Mouse (Mus musculus) brown adipose tissue, adult 24 weeks (tissue): Measurements from ENCODE around the gene Ttc7b. TPM values are rescaled to one million over a fixed set of nuclear protein-coding genes. Genes with fewer than 3 reads are reported as not detected.

Experiments used
- H3K27ac ChIP-seq: fragments of 200-500 bp; replicated peaks from 2 replicates; pipeline ENCODE4 v1.5.1; 2012; ENCODE audit warnings: low read depth, mild to moderate bottlenecking, low read length
- H3K4me1 ChIP-seq: fragments of 200-500 bp; 2 replicates; pipeline ENCODE4 v1.6.1; 2012; ENCODE audit warnings: low read length, mixed read lengths; ENCODE audit not compliant: control insufficient read depth, insufficient read depth, insufficient read length
- H3K4me3 ChIP-seq: fragments of 200-500 bp; 2 replicates; pipeline ENCODE4 v1.5.1; 2012; ENCODE audit warnings: low read depth, mild to moderate bottlenecking, low read length, moderate library complexity; ENCODE audit not compliant: insufficient read depth
- polyA plus RNA-seq: library from polyadenylated mRNA; stranded (reverse); fragments of >200 nt; gene quantifications from 2 replicates; pipeline ENCODE4 v1.2.4, GENCODE M21; 2012; ENCODE audit not compliant: missing spikeins, insufficient read depth, insufficient read length

Gene Ttc7b
- polyA plus RNA-seq, 1 experiment = 37.7 TPM

DNA sequence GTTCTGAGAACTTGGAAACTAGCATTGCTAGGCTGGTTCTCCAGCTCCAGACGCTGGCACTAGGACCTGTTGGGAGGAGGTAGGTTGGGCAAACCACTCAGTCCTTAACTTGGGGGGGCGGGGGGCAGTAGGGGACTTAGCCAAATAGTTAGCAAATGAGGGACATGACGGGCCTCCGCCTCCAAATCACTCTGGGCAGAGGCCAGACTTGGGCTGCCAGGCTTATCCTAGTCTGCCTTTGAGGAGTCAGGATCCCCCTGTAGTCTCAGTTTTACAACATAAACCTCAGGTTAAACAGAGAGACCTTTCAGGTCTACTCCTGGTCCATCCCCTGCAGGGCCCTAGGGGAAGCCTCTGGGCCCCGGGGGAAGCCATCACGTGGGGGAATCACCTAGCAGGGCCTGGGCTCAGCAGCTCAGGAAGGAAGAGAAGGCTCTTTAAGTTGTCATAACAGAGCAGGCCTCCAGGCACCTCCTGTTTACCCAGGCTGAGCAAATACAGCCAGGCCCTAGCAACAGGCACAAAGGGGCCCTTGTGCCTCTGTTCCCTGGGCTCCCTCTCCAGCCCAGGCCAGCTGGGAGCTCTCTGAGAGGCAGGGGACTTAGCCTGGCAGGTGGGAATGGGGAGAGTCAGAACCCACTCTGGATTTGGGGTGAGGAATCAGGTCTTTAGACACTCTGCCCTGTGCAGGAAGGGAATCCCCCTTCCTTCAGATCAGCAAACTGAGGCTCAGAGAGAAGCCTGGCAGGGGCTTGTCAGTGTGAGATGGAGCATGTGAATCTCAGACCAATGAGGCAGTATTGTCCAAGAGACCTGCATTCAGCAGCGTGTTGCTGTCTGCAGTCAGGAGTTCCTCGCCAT, 238.4 kb downstream of the Ttc7b start:
- peaks cover 42% of the 10 kb centered on the region for H3K4me1 ChIP-seq
- H3K4me3 ChIP-seq = no peak overlapping the region
- H3K27ac ChIP-seq = peak overlapping the region; percentile 59

GRCm38 (mm10) chr12:100280972-100281794, 239.4 kb downstream of the Ttc7b start:
- Histone ChIP-seq H3K4me1 (peaks cover 48% of the 10 kb centered on the region), H3K27ac (no peak overlapping the region), H3K4me3 (no peak overlapping the region)

- Histone ChIP-seq H3K4me3 (no peak overlapping the region), H3K27ac (no peak overlapping the region), H3K4me1 (peaks cover 51% of the 10 kb centered on the region)
Measured at GRCm38 (mm10) chr12:100279898-100280297, 240.7 kb downstream of the Ttc7b start.

DNA sequence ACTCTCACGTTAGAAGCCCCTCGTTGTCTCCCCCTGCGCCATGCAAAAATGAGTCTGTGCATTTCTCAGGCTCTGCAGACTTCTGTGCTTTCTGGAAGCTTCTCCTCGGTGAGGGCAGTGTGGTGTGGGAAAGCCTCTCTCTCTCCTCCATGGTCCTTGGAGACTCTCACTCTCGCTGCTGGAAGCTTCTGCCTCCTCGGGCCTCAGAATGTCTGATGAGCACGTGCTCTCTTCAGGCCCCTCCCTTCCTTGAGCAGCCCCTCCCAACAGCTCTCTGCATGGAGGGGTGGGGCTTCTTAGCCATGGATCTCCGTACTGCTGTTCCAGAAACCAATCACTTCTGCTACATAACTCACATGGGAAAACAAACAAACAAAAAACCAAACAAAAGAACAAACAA, 242.3 kb downstream of the Ttc7b start:
- Histone ChIP-seq H3K27ac (no peak overlapping the region), H3K4me1 (peaks cover 47% of the 10 kb centered on the region), H3K4me3 (no peak overlapping the region)

- peaks cover 45% of the 10 kb centered on the region for H3K4me1 ChIP-seq
- no peak overlapping the region for H3K4me3 ChIP-seq
- peak overlapping the region; percentile 73; the same call in 1 of the 2 replicates for H3K27ac ChIP-seq
Measured at GRCm38 (mm10) chr12:100277534-100277905, 243.1 kb downstream of the Ttc7b start.

DNA sequence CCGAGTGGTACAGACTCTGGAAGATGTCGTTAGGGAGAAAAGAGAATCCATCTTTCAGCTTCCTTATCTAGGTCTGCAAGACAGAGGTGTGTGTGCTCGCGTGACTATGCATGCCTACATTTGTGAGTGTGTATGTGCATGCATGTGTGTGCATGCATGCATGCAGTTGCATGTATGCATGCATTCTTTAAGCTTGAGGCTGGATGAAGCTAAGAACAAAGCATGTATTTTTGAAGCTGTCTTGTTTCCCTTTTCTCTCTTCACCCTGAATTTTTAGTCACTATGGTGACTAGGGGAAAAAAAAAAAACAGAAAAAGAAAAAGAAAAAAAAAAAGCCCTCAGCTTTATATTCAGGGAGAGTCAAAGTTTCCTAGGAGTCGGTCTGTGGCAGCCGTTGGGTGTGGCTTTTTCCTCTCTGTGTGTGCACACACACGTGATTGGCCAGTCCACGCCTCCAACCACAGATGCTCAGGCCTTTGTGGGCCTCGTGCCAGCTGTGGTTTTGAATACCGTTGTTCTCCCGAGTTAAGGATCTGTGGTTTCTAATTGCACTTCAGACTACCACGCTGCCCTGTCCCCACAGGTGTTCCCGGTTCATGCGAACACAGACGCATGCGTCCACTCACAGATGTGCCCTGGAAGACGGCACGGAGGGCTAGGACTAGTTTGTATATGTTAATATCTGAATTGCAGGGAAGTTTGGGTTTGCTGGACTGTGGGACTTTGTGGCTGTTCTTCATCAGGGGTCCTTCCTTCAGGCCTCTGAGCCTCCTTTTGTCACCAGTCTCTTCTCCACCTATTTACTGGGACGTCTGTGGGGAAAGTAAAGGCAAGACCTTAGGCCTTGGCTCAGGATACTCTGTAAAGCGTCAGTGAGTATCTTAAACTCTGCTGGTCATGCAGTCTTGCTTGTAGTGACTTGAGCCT, 243.8 kb downstream of the Ttc7b start:
- Histone ChIP-seq H3K4me1 (peaks cover 44% of the 10 kb centered on the region), H3K27ac (peak overlapping the region; percentile 74), H3K4me3 (no peak overlapping the region)

DNA sequence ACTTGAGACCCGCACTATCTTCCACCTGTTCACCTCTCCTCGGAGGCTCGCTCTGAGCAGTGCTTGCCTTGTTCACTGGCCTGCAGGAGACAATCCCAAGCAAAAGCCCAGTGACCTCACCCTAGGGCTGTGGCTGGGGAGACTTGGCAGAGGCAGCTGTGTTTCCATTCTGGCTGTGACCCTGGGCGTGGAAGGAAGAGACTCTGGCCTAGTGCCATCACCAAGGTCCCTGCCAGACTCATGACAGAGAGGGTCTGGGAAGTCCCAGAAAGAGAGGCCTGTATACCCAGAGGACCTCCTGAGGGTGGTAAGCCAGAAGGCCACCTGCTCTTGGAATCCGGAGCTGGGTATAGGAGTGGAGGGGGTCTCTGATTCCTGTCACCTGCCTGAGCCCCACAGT, 244.8 kb downstream of the Ttc7b start:
- peak overlapping the region; percentile 74 for H3K27ac ChIP-seq

GRCm38 (mm10) chr12:100273033-100273432, 247.6 kb downstream of the Ttc7b start:
- Histone ChIP-seq H3K4me3 (no peak overlapping the region), H3K27ac (no peak overlapping the region), H3K4me1 (peaks cover 38% of the 10 kb centered on the region)

More for the DNA sequence above, 244.8 kb downstream of the Ttc7b start:
- H3K4me3 ChIP-seq = no peak overlapping the region
- H3K4me1 ChIP-seq = peaks cover 41% of the 10 kb centered on the region

DNA sequence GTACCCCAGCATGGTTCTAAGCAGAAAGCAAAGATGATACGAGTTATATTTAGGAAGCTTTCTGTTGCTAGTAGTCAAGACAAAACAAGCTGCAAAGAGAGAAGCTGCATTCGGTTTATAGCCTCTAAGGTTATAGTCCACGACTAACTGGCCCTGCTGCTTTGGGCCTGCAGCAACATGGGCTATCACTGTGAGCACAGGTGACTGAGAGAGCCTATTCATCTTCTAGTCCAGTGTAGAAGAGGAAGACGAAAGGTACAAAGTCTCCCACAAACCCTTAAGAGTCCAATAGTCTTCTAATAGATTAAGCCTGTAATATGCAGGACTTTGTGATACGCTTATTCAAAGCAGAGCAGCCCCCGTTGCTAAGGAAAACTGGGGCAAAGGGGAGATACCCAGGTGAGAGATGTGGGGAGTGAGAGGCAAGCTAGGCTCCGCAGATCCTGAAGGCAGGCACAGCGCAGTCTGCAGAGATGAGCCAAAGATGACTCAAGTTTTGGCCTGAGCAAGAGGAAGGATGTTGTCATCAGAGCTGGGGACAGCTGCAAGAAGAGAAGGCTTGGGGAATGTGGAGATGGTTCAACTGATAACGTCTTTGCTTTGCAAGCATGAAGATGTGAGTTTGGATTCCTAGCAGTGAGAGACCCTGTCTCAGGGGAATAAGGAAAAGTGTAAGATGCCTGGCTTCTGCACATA, 250.5 kb downstream of the Ttc7b start:
- Histone ChIP-seq H3K27ac (no peak overlapping the region), H3K4me1 (peaks cover 20% of the 10 kb centered on the region), H3K4me3 (no peak overlapping the region)

DNA sequence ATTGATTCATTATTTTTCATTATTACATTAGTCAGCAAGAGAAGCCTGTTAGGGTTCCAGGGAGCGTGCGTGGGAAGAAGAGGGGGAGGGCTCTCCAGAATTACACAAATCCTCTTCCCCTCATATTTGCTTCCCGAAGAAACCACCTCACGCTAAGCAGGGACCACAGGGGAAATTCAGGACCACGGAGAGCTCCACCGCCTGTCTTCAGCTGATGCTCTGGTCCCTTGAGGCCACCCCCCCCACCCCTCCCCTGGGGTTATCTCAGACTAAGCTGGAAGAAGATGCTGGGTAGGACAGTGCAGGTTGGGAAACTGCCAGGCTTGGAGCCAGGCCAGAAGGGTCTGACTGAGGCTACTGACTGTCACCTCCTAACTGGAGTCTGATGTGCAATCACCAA, 252.6 kb downstream of the Ttc7b start:
- H3K4me3 ChIP-seq = no peak overlapping the region
- H3K4me1 ChIP-seq = peaks cover 23% of the 10 kb centered on the region
- H3K27ac ChIP-seq = no peak overlapping the region

- no peak overlapping the region for H3K27ac ChIP-seq
- no peak overlapping the region for H3K4me3 ChIP-seq
- peaks cover 10% of the 10 kb centered on the region for H3K4me1 ChIP-seq
Measured at GRCm38 (mm10) chr12:100265546-100266309, 254.9 kb downstream of the Ttc7b start.

- Histone ChIP-seq H3K4me3 (no peak overlapping the region), H3K4me1 (peaks cover 4% of the 10 kb centered on the region; the same call in 1 of the 2 replicates), H3K27ac (no peak overlapping the region)
Measured at GRCm38 (mm10) chr12:100264941-100265340, 255.7 kb downstream of the Ttc7b start.

- Histone ChIP-seq H3K4me3 (no peak overlapping the region), H3K27ac (no peak overlapping the region), H3K4me1 (peaks cover 4% of the 10 kb centered on the region; the same call in 1 of the 2 replicates)
Measured at GRCm38 (mm10) chr12:100262846-100263245, 257.8 kb downstream of the Ttc7b start.
